Mouse (Mus musculus) hindbrain, embryonic 13.5 days (tissue): ENCODE results near the gene Hgd. TPM values are rescaled to one million over a fixed set of nuclear protein-coding genes. Genes with fewer than 3 reads are reported as not detected.

Experiments
- ATAC-seq: fragments of 200-750 bp; cut with Nextera tagmentation; 2 replicates; pipeline ENCODE4 v1.8.0; 2017; ENCODE audit warnings: moderate TSS enrichment; ENCODE audit not compliant: low FRiP score
- H3K27ac ChIP-seq: fragments of 300-500 bp; sonication (generic); 2 replicates; pipeline ENCODE4 v1.5.1; 2015; ENCODE audit warnings: inconsistent platforms, mild to moderate bottlenecking, moderate library complexity
- H3K27me3 ChIP-seq: fragments of 300-500 bp; sonication (generic); 2 replicates; pipeline ENCODE4 v1.6.1; 2015; ENCODE audit warnings: mild to moderate bottlenecking, inconsistent platforms
- H3K36me3 ChIP-seq: fragments of 300-500 bp; sonication (generic); 2 replicates; pipeline ENCODE4 v1.6.1; 2015; ENCODE audit warnings: mild to moderate bottlenecking, inconsistent platforms
- H3K4me1 ChIP-seq: fragments of 300-500 bp; sonication (generic); replicated peaks from 2 replicates; pipeline ENCODE4 v1.6.1; 2015; ENCODE audit warnings: inconsistent platforms
- H3K4me2 ChIP-seq: fragments of 300-500 bp; sonication (generic); 2 replicates; pipeline ENCODE4 v1.6.1; 2015; ENCODE audit warnings: inconsistent platforms, mild to moderate bottlenecking, moderate library complexity
- H3K4me3 ChIP-seq: fragments of 300-500 bp; sonication (generic); 2 replicates; pipeline ENCODE4 v1.5.1; 2015; ENCODE audit warnings: mild to moderate bottlenecking, inconsistent platforms
- H3K9ac ChIP-seq: fragments of 300-500 bp; sonication (generic); 2 replicates; pipeline ENCODE4 v1.6.1; 2015; ENCODE audit warnings: mild to moderate bottlenecking, inconsistent platforms
- H3K9me3 ChIP-seq: fragments of 300-500 bp; sonication (generic); 2 replicates; pipeline ENCODE4 v1.6.1; 2016; ENCODE audit warnings: inconsistent platforms
- WGBS: fragments of 180-500 bp; shearing (Covaris S2); methylation state at CpG from one replicate; pipeline ENCODE4 v1.1.7; 2015; 5-methylcytosine and 5-hydroxymethylcytosine counted together
- polyA plus RNA-seq: library from polyadenylated mRNA; unstranded; fragments of >200 nt; fragmentation: Nextera tagmentation; extraction: Ambion mirVana; gene quantifications from 2 replicates; pipeline ENCODE4 v1.2.1, GENCODE M21; 2015

Gene Hgd
- polyA plus RNA-seq, 1 experiment from 2014 or later, result 0.22 TPM

- Histone ChIP-seq H3K9ac (no peak overlapping the region), H3K36me3 (peaks cover 12% of the 10 kb centered on the region), H3K4me2 (no peak overlapping the region), H3K27me3 (no peaks in the 10 kb centered on the region), H3K4me1 (peaks cover 10% of the 10 kb centered on the region; the same call in 1 of the 2 replicates), H3K27ac (no peak overlapping the region), H3K9me3 (no peaks in the 10 kb centered on the region), H3K4me3 (no peak overlapping the region)
- WGBS, result 84% methylated on average over 5 of the region's 5 CpGs
- no peak for ATAC-seq
Observed at GRCm38 (mm10) chr16:37562961-37563360, 17.0 kb upstream of the Hgd start.

GRCm38 (mm10) chr16:37565117-37565516 lies 14.8 kb upstream of the Hgd start:
- H3K9ac ChIP-seq, result no peak overlapping the region
- H3K9me3 ChIP-seq, result no peaks in the 10 kb centered on the region
- no peaks in the 10 kb centered on the region for H3K27me3 ChIP-seq
- ATAC-seq, result no peak
- H3K4me3 ChIP-seq, result no peak overlapping the region
- WGBS, result 90% methylated on average over 1 of the region's 1 CpGs
- no peak overlapping the region for H3K27ac ChIP-seq
- H3K36me3 ChIP-seq, result no peaks in the 10 kb centered on the region
- peaks cover 10% of the 10 kb centered on the region; the same call in 1 of the 2 replicates for H3K4me1 ChIP-seq
- no peak overlapping the region for H3K4me2 ChIP-seq

- no peaks in the 10 kb centered on the region for H3K27me3 ChIP-seq
- WGBS, result 73% methylated on average over 6 of the region's 6 CpGs
- peaks cover 10% of the 10 kb centered on the region for H3K4me1 ChIP-seq
- no peaks in the 10 kb centered on the region for H3K9me3 ChIP-seq
- H3K36me3 ChIP-seq, result no peaks in the 10 kb centered on the region
- no peak overlapping the region for H3K9ac ChIP-seq
- H3K4me3 ChIP-seq, result no peak overlapping the region
- H3K27ac ChIP-seq, result no peak overlapping the region
- no peak overlapping the region for H3K4me2 ChIP-seq
- no peak for ATAC-seq
Observed at GRCm38 (mm10) chr16:37566107-37566506, 13.8 kb upstream of the Hgd start.

DNA sequence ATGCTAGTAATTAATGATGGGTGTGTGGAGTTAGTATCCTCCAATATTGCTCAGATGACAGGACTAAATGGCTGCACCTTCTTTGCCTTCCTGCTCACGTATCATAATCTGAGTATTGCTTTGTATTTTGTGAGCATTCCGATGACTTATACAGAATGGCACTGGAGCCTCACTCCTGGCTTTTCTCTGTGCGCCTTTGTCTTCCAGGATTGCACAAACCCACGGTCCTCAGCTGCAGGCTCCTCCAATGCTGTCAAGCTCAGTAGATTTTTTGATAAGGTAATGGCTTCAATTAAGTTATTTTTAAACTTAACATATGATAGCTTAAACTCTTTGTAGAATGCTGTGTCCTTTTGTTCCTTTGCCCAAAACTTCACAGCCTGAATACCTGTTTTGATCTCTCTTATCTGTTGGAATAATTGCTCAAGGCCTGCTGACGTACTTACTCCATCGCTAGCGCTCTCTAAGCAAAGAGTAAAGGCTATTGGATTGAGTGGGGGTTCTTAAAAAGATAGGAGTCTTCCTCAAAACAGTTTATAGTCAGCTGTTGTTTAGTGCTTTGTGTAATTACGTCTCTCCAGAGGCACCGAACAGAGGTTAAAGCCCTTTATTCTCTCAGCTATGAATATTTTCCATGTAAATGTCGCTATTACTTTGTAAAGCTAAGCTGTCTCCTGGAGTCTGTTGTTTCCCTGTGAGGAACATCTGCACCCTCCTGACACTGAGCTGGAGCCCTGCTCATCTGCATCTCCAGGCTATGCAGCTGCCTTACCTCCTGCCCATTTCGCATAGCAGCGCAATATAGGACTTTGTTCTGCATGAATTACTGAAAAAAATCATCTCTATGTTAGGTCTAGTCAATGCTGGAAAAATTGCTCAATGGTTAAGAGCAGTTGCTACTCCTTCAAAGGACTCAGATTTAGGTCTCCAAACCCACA lies 12.6 kb upstream of the Hgd start:
- Histone ChIP-seq H3K4me1 (peaks cover 10% of the 10 kb centered on the region), H3K4me2 (no peak overlapping the region), H3K27ac (no peak overlapping the region), H3K4me3 (no peak overlapping the region), H3K27me3 (no peaks in the 10 kb centered on the region), H3K9ac (no peak overlapping the region), H3K36me3 (peaks cover under 1% of the 10 kb centered on the region), H3K9me3 (no peaks in the 10 kb centered on the region)
- no peak for ATAC-seq
- WGBS, result 85% methylated on average over 12 of the region's 12 CpGs

- Histone ChIP-seq H3K36me3 (peaks cover 8% of the 10 kb centered on the region), H3K27me3 (no peaks in the 10 kb centered on the region), H3K4me1 (peaks cover 4% of the 10 kb centered on the region; the same call in 1 of the 2 replicates), H3K27ac (0 out of 2 replicates have a peak overlapping the region, but pooled peaks have one; percentile 35), H3K4me2 (no peak overlapping the region), H3K9me3 (no peaks in the 10 kb centered on the region), H3K9ac (no peak overlapping the region), H3K4me3 (no peak overlapping the region)
- 75% methylated on average over 3 of the region's 3 CpGs for WGBS
- no peak for ATAC-seq
Observed at GRCm38 (mm10) chr16:37571554-37571953, 8.4 kb upstream of the Hgd start.

DNA sequence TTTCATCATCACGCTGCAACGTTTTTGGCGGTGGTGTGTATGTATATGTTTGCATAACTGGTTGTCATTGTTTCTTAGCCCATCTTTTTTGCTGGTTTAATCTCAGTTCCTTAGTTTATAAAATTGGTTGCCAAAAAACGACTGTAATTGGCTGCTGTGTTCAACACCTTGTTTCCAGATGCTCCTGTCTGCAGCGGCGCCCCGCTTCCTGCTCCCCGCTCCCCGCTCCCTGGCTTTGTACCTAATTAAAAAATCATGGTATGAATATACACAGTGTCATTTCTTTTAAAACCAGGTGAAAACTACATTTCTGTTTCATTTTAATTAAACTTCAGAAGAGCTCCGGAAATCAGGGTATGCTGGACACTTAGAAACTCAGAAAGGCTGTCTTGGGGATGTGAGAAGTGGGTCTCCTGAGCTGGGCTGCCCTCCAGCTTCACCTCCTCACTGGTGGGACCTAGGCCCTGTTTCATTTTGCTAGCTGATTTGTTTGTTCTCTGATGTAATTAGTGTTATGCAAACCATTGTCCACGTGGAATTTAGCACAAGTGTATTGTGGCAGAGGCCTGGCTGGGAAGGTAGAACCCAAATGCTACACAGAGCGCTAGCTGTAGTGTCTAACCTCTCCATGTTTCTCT lies 7.7 kb upstream of the Hgd start:
- 89% methylated on average over 12 of the region's 12 CpGs for WGBS
- no peak overlapping the region for H3K9ac ChIP-seq
- H3K4me1 ChIP-seq, result peaks cover 4% of the 10 kb centered on the region; the same call in 1 of the 2 replicates
- ATAC-seq, result no peak
- no peaks in the 10 kb centered on the region for H3K9me3 ChIP-seq
- no peak overlapping the region for H3K27ac ChIP-seq
- H3K4me3 ChIP-seq, result no peak overlapping the region
- H3K27me3 ChIP-seq, result no peaks in the 10 kb centered on the region
- peaks cover 8% of the 10 kb centered on the region for H3K36me3 ChIP-seq
- H3K4me2 ChIP-seq, result no peak overlapping the region

DNA sequence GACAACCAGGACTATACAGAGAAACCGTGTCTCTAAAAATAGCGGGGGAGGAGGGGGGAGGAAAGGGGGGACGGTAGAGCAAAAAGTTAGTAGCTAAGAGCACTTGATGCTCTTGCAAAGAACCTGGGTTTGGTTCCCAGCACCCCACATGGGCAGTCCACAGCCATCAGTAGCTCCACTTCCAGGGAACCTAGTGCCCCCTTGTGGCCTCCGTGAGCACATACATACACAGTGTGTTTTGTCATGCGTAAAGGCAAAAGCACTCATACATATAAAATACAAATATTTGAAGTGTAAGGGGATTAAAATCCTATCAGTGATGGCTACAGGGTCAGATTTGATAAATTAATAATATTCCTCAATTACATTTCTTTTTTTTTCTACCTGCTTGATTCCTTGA lies 6.9 kb upstream of the Hgd start:
- 95% methylated on average over 5 of the region's 5 CpGs for WGBS
- Histone ChIP-seq H3K36me3 (peaks cover 8% of the 10 kb centered on the region), H3K27ac (no peak overlapping the region)

GRCm38 (mm10) chr16:37575325-37575724 lies 4.6 kb upstream of the Hgd start:
- Histone ChIP-seq H3K27me3 (no peaks in the 10 kb centered on the region), H3K36me3 (peaks cover 8% of the 10 kb centered on the region), H3K4me1 (no peaks in the 10 kb centered on the region; the same call in 1 of the 2 replicates), H3K4me3 (no peak overlapping the region), H3K27ac (no peak overlapping the region), H3K9me3 (no peaks in the 10 kb centered on the region), H3K9ac (no peak overlapping the region), H3K4me2 (no peak overlapping the region)
- ATAC-seq, result no peak
- WGBS, result 89% methylated on average over 3 of the region's 3 CpGs

More for the DNA sequence above, 6.9 kb upstream of the Hgd start:
- H3K27me3 ChIP-seq, result no peaks in the 10 kb centered on the region
- no peak overlapping the region for H3K4me2 ChIP-seq
- no peak overlapping the region for H3K9ac ChIP-seq
- no peak for ATAC-seq
- H3K4me3 ChIP-seq, result no peak overlapping the region
- H3K4me1 ChIP-seq, result no peaks in the 10 kb centered on the region; the same call in 1 of the 2 replicates
- no peaks in the 10 kb centered on the region for H3K9me3 ChIP-seq

DNA sequence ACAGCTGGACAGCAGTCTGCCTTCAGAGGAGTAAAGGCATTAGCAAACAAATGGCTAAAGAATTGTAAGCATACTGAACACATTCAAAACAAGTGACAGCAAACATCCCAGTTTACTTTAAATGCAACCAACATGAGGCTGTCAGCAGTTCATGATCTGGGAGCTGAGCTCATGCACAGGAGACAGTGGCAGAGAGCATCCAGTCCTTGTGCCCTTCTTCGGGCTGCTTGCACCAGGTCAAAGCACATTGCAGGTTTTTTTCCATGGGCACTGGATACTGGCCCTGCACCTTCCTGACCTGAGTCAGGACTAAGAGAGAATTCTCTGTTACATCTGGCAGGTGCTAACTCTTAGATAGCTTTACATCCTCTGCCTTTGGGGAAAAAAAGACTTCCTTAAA lies 362 bp upstream of the Hgd start:
- Histone ChIP-seq H3K9me3 (no peaks in the 10 kb centered on the region), H3K4me2 (no peak overlapping the region), H3K27ac (no peak overlapping the region), H3K27me3 (no peaks in the 10 kb centered on the region), H3K9ac (no peak overlapping the region), H3K4me1 (peaks cover 18% of the 10 kb centered on the region), H3K36me3 (no peaks in the 10 kb centered on the region), H3K4me3 (no peak overlapping the region)
- 92% methylated on average over 1 of the region's 1 CpGs for WGBS
- no peak for ATAC-seq

DNA sequence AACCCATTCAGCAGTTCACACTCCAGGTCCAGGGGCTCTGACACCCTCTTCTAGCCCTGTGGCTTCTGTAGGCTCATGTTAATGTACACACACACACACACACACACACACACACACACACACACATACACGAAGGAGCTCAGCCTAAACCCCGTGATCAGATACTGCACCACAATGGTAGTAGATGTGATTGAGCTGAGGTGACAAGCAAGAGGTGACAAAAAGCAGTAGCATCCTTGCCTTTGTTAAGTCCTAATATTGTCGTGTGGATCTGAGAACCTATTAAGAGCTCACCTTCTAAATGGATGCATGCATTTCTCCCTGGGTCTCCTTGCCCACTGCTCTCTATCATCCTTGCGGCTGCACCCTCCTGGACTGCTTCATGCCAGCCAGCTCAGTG lies 698 bp downstream of the Hgd start:
- H3K27me3 ChIP-seq, result no peaks in the 10 kb centered on the region
- peaks cover 27% of the 10 kb centered on the region for H3K4me1 ChIP-seq
- no peak overlapping the region for H3K27ac ChIP-seq
- no peak for ATAC-seq
- H3K4me2 ChIP-seq, result no peak overlapping the region
- no peaks in the 10 kb centered on the region for H3K9me3 ChIP-seq
- 91% methylated on average over 4 of the region's 4 CpGs for WGBS
- H3K4me3 ChIP-seq, result no peak overlapping the region
- no peaks in the 10 kb centered on the region for H3K36me3 ChIP-seq
- H3K9ac ChIP-seq, result no peak overlapping the region

DNA sequence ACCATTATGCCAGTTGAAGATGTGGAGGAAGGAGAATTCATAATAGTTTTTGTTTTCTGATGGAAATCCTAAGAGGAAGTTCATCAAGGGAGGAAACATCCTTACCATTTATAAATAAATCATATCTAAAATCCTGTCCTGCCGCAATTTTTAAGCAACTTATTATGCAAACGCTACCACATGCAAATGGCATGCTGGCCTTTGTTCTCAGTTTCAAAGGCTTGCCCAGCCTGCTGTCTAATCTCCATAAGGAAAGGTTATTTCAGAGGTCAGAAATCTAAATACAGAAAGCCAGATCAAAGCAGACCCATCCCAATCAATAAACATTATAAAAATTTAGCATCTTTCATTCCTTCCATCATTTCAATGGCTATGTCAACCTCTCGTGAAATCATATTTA lies 1.9 kb downstream of the Hgd start:
- ATAC-seq, result no peak
- no peak overlapping the region for H3K27ac ChIP-seq
- 33% methylated on average over 3 of the region's 3 CpGs for WGBS

DNA sequence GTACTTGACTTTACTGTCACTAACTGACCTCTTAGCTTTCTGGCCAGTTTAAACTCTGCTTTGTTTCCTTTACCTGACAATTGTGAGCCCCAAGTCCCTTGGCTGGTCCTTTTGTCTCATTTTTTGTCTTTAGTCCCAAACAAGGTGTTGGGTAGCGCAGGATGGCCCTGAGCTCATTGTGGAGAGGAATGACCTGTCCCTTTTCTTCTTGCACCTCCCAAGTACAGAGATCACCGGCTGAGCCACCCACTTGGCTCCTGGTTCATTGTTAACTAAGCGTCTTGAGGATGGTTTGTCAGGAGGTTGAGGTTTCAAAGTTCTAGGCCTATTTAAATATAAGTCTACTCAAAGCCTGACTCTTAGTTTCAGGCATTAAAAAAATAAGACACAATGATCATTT lies 3.4 kb downstream of the Hgd start:
- Histone ChIP-seq H3K36me3 (no peaks in the 10 kb centered on the region), H3K27me3 (no peaks in the 10 kb centered on the region), H3K27ac (peak overlapping the region; percentile 95), H3K9ac (no peak overlapping the region), H3K4me2 (no peak overlapping the region), H3K4me1 (peaks cover 30% of the 10 kb centered on the region), H3K9me3 (no peaks in the 10 kb centered on the region), H3K4me3 (no peak overlapping the region)
- 73% methylated on average over 3 of the region's 3 CpGs for WGBS
- ATAC-seq, result no peak

More for the DNA sequence above, 1.9 kb downstream of the Hgd start:
- Histone ChIP-seq H3K36me3 (no peaks in the 10 kb centered on the region), H3K9me3 (no peaks in the 10 kb centered on the region), H3K4me2 (no peak overlapping the region), H3K4me3 (no peak overlapping the region), H3K9ac (no peak overlapping the region), H3K4me1 (peaks cover 30% of the 10 kb centered on the region), H3K27me3 (no peaks in the 10 kb centered on the region)
